Mouse (Mus musculus) cortical plate, adult 2 months (tissue): Measurements from ENCODE around the gene Plxnb3.

Experiments used
- CTCF ChIP-seq: fragments of 200-500 bp; IDR thresholded peaks from 2 replicates; pipeline ENCODE4 v1.5.1; 2011; ENCODE audit warnings: mild to moderate bottlenecking, control low read depth, low read length; ENCODE audit not compliant: insufficient read depth; ENCODE audit errors: extremely low read depth
- POLR2A ChIP-seq: fragments of 200-500 bp; IDR thresholded peaks from 2 replicates; pipeline ENCODE4 v1.6.1; 2011; ENCODE audit warnings: mild to moderate bottlenecking, low read length, control low read depth; ENCODE audit not compliant: insufficient read depth; ENCODE audit errors: extremely low read depth

DNA sequence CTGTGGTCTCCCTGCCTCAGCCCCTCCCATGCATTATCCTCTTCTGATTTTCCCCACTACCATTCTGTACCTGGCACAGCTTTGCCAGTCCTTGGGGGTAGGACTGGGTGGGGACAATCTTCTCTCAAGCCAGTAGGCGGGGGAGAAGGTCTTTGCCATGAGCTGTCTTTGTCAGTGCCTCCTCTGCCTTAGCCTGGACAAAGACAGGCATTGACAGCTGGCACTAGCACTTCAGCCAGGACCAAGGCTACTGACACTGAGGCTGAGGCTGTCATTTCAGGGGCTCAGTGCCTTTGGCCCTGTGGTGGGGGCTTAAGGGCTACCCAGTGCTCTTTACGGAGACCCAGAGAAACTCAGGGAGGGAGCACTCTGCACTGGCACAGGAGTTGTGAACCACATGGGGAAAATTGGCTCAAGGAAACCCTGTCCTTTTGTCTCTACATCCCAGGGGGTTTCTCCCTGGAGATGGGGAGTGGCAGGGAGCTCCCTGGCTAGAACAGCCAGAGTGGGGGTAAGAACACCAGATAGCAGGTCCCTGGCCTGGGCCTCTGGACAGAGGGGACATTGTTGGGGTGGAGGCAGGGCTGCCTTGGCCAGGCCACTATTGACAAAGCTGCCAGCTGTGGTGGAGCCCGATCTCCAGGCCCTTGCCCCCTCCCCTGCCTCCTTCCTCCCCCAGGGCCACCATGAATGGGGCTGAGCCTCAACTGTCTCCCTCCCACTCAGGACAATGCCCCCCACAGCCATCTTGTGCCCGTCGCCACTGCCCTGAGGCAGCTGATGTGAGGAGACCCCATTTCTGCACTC, at the start of gene Plxnb3:
- TF ChIP-seq POLR2A = no peak
- TF ChIP-seq CTCF = no peak
